Mouse (Mus musculus): ENCODE results near the gene Fam83e. TPM values are rescaled to one million over a fixed set of nuclear protein-coding genes. Genes with fewer than 3 reads are reported as not detected.
A peak's percentile ranks its signal among the peaks of the same experiment; 100 is the strongest.

Fam83e gene
- polyA plus RNA-seq (2014; fragmentation: Nextera tagmentation; extraction: Ambion mirVana), result 0.80 and 1.2 TPM in 2 replicates

DNA sequence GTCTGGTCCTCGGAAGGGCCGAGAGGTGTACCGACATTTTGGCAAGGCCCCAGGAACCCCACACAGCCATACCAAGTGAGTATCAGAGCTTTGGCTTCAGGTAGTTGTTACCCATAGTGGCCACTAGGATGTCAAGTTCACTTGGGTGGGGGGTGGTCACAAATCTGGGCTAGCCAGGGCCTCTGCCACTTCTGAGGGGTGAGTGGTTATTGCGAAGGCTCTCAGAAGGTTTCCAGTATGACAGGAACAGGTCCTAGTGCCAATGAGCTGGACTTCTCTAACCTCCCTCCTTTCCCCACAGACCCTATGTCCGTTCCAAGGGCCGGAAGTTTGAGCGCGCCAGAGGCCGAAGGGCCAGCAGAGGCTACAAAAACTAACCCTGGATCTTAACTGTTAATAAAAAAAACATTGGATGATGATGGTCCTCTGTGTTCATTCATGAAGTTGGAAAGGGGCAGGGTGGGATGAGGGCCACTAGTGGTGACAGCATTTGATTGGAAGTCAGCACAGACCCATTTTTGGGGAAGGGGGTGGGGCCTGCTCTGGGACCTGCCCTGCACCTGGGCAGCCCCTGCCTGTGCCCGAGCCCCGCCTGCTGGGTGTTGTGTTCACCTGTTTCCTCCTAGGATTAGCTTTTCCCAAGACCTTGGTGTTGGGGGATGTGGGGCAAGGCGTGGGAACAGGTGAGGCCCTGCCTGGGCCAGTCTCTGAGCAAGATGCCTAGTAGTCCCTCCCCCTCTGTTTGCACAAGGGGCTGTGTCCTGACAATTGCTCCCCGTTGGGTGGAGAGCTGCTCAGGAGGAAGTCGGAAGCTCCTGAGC lies at the start of gene Fam83e:
Gene Fam83e, plus strand, starts transcription at position 800 of the 821 bp plus-strand sequence.
- no peak within 1 kb of the TSS for H3K9ac ChIP-seq (ENCODE audit: low read length)
- WGBS, result 81% methylated on average over 13 of the region's 14 CpGs
- peak; percentile 54 for DNase-seq (ENCODE audit: low spot score)
- ATAC-seq (replicated peaks; ENCODE audit: low FRiP score), result no peak
- H3K27ac ChIP-seq (ENCODE audit: low read depth, low read length), result no peak within 1 kb of the TSS
- H3K36me3 ChIP-seq (ENCODE audit: control insufficient read depth, insufficient read depth, low read length), result peaks cover 24% of the 10 kb centered on the region
- no peak within 1 kb of the TSS for H3K4me2 ChIP-seq (ENCODE audit: low read depth, low read length, severe bottlenecking)
- no peaks in the 10 kb centered on the region for H3K27me3 ChIP-seq (ENCODE audit: control insufficient read depth, insufficient read depth, low read length)
- peaks cover 18% of the 10 kb centered on the region for H3K4me1 ChIP-seq (replicated peaks; ENCODE audit: control insufficient read depth, insufficient read depth, low read length)
- no peaks in the 10 kb centered on the region for H3K9me3 ChIP-seq (ENCODE audit: control insufficient read depth, low read length)
- no peak within 1 kb of the TSS for H3K4me3 ChIP-seq (ENCODE audit: low read depth, low read length)

DNA sequence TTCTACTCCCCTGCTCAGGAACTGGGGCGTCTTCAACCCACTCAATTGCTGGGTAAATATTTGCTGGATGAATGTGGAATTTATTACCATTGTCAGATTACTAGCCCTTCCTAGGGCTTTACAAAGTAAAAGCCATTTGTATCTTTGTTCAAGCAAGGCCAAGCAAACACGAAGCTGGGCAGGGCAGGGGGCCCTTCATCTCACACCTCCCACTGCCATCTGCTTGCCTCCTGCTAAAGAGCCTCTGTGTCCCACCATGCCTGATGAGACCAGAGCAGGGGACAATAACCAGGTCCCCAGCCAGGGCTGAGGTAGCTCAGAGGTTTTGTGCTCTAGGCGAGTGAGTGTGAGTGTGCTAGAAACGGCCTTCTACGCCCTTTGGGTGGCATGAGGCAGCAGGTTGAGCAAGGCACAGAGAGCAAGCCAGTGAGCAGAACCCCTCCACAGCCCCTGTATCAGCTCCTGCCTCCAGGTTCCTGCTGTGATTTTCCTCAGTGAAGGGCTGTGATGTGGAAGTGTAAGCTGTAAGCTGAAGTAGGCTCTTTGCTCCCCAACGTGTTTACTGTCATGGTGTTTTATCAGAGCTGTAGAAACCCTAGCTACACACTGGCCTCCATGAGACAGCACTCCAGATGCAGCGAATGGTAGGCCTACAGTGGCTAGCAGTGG lies 43.3 kb upstream of the Fam83e start:
- no peaks in the 10 kb centered on the region for H3K9me3 ChIP-seq (ENCODE audit: control insufficient read depth, low read length)
- H3K36me3 ChIP-seq (ENCODE audit: control insufficient read depth, insufficient read depth, low read length), result no peaks in the 10 kb centered on the region
- ATAC-seq (replicated peaks; ENCODE audit: low FRiP score), result no peak
- WGBS, result 85% methylated on average over 7 of the region's 7 CpGs
- no peaks in the 10 kb centered on the region; the same call in 1 of the 2 replicates for H3K4me1 ChIP-seq (replicated peaks; ENCODE audit: control insufficient read depth, insufficient read depth, low read length)
- no peak overlapping the region for H3K9ac ChIP-seq (ENCODE audit: low read length)
- no peaks in the 10 kb centered on the region for H3K27me3 ChIP-seq (ENCODE audit: control insufficient read depth, insufficient read depth, low read length)
- no peak overlapping the region for H3K27ac ChIP-seq (ENCODE audit: low read depth, low read length)
- DNase-seq (ENCODE audit: low spot score), result no peak
- no peak overlapping the region for H3K4me2 ChIP-seq (ENCODE audit: low read depth, low read length, severe bottlenecking)
- no peak overlapping the region for H3K4me3 ChIP-seq (ENCODE audit: low read depth, low read length)

- H3K36me3 ChIP-seq (ENCODE audit: control insufficient read depth, insufficient read depth, low read length), result no peaks in the 10 kb centered on the region
- DNase-seq (ENCODE audit: low spot score), result no peak
- H3K4me3 ChIP-seq (ENCODE audit: low read depth, low read length), result no peak overlapping the region
- no peaks in the 10 kb centered on the region; the same call in 1 of the 2 replicates for H3K4me1 ChIP-seq (replicated peaks; ENCODE audit: control insufficient read depth, insufficient read depth, low read length)
- no peak overlapping the region for H3K4me2 ChIP-seq (ENCODE audit: low read depth, low read length, severe bottlenecking)
- H3K9ac ChIP-seq (ENCODE audit: low read length), result no peak overlapping the region
- 89% methylated on average over 14 of the region's 14 CpGs for WGBS
- H3K27ac ChIP-seq (ENCODE audit: low read depth, low read length), result no peak overlapping the region
- ATAC-seq (replicated peaks; ENCODE audit: low FRiP score), result no peak
- H3K9me3 ChIP-seq (ENCODE audit: control insufficient read depth, low read length), result no peaks in the 10 kb centered on the region
- H3K27me3 ChIP-seq (ENCODE audit: control insufficient read depth, insufficient read depth, low read length), result no peaks in the 10 kb centered on the region
These were observed 42.5 kb upstream of the Fam83e start for GRCm38 (mm10) chr7:45678513-45678912.

DNA sequence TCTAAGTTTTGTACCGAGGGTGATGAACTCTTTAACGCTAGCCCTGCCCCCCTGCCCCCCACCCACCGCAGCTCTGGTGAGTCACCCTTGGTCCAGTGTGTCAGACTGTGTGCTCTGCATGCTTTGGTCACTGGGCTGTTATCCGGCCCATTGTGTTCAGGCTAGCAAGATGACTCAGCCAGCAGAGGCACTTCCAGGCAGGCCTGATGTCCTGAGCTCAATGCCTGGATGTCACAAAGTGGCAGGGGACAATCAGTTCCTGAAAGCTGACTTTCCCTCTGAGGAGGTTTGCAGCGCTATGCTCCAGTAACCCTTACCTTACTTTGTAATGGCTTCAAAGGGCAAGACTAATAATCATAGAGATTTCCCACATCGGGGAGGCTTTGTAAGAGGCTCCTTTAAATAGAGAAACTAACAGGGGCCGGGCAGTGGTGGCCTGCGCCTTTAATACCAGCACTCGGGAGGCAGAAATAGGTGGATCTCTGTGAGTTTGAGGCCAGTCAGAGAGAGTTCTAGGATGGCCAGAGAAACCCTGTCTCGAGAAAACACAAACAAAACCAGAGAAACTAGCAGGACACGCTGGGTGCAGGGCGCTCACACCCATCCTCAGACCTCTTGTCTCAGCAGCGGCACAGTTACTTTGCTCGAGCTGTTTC lies 40.9 kb upstream of the Fam83e start:
- no peak for DNase-seq (ENCODE audit: low spot score)
- H3K27ac ChIP-seq (ENCODE audit: low read depth, low read length), result no peak overlapping the region
- H3K4me3 ChIP-seq (ENCODE audit: low read depth, low read length), result no peak overlapping the region
- H3K4me2 ChIP-seq (ENCODE audit: low read depth, low read length, severe bottlenecking), result no peak overlapping the region
- H3K27me3 ChIP-seq (ENCODE audit: control insufficient read depth, insufficient read depth, low read length), result no peaks in the 10 kb centered on the region
- no peak overlapping the region for H3K9ac ChIP-seq (ENCODE audit: low read length)
- no peaks in the 10 kb centered on the region; the same call in 1 of the 2 replicates for H3K4me1 ChIP-seq (replicated peaks; ENCODE audit: control insufficient read depth, insufficient read depth, low read length)
- ATAC-seq (replicated peaks; ENCODE audit: low FRiP score), result no peak
- WGBS, result 65% methylated on average over 14 of the region's 14 CpGs
- no peaks in the 10 kb centered on the region for H3K36me3 ChIP-seq (ENCODE audit: control insufficient read depth, insufficient read depth, low read length)
- no peaks in the 10 kb centered on the region for H3K9me3 ChIP-seq (ENCODE audit: control insufficient read depth, low read length)

DNA sequence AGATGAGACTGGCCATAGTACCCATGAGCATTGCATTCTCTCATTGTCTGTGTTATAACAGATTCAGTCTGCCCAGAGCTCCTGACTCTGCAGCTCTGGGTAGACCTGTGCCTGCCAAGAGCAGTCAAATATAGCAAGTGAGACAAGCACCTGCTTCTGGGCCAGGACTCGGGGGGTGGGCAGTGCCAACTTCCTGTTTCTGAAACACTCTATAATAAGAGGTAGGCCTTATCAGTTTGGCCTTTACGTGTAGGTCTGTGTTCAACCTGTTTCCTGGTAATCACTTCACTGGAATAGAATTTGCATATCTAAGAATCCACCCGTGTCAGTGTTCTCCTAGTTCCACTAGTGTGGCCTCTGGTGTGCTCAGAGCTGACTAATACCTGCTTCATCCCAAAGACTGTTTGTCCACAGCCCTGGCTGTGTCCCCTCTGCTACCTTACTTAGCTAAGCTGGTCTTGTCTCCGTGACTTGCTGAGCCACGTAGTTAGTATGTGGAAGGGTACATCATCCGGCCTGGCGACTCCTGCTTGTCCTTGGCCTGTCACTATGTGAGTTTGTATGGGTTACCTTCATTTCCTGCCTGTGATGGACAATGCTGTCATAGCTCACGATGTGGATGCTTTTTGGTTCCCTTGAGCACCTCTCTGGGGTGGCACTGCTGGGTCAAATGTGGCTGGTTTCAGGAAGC lies 39.8 kb upstream of the Fam83e start:
- no peak for DNase-seq (ENCODE audit: low spot score)
- WGBS, result 87% methylated on average over 8 of the region's 8 CpGs

GRCm38 (mm10) chr7:45682144-45683126 lies 38.6 kb upstream of the Fam83e start:
- H3K27ac ChIP-seq (ENCODE audit: low read depth, low read length), result no peak overlapping the region
- H3K36me3 ChIP-seq (ENCODE audit: control insufficient read depth, insufficient read depth, low read length), result no peaks in the 10 kb centered on the region
- H3K9me3 ChIP-seq (ENCODE audit: control insufficient read depth, low read length), result no peaks in the 10 kb centered on the region
- ATAC-seq (replicated peaks; ENCODE audit: low FRiP score), result peak; percentile 87
- peak overlapping the region; percentile 26; the same call in 1 of the 2 replicates for H3K4me2 ChIP-seq (ENCODE audit: low read depth, low read length, severe bottlenecking)
- DNase-seq (ENCODE audit: low spot score), result peak; percentile 95
- H3K4me3 ChIP-seq (ENCODE audit: low read depth, low read length), result peak overlapping the region; percentile 11; the same call in 1 of the 2 replicates
- WGBS, result 31% methylated on average over 14 of the region's 14 CpGs
- H3K4me1 ChIP-seq (replicated peaks; ENCODE audit: control insufficient read depth, insufficient read depth, low read length), result no peaks in the 10 kb centered on the region; the same call in 1 of the 2 replicates
- H3K9ac ChIP-seq (ENCODE audit: low read length), result peak overlapping the region; percentile 54
- no peaks in the 10 kb centered on the region for H3K27me3 ChIP-seq (ENCODE audit: control insufficient read depth, insufficient read depth, low read length)

More for the DNA sequence above, 39.8 kb upstream of the Fam83e start:
- Histone ChIP-seq H3K36me3 (ENCODE audit: control insufficient read depth, insufficient read depth, low read length) (no peaks in the 10 kb centered on the region), H3K27ac (ENCODE audit: low read depth, low read length) (no peak overlapping the region), H3K4me2 (ENCODE audit: low read depth, low read length, severe bottlenecking) (no peak overlapping the region), H3K9ac (ENCODE audit: low read length) (no peak overlapping the region), H3K9me3 (ENCODE audit: control insufficient read depth, low read length) (no peaks in the 10 kb centered on the region), H3K4me3 (ENCODE audit: low read depth, low read length) (no peak overlapping the region), H3K4me1 (replicated peaks; ENCODE audit: control insufficient read depth, insufficient read depth, low read length) (no peaks in the 10 kb centered on the region; the same call in 1 of the 2 replicates), H3K27me3 (ENCODE audit: control insufficient read depth, insufficient read depth, low read length) (no peaks in the 10 kb centered on the region)
- no peak for ATAC-seq (replicated peaks; ENCODE audit: low FRiP score)

DNA sequence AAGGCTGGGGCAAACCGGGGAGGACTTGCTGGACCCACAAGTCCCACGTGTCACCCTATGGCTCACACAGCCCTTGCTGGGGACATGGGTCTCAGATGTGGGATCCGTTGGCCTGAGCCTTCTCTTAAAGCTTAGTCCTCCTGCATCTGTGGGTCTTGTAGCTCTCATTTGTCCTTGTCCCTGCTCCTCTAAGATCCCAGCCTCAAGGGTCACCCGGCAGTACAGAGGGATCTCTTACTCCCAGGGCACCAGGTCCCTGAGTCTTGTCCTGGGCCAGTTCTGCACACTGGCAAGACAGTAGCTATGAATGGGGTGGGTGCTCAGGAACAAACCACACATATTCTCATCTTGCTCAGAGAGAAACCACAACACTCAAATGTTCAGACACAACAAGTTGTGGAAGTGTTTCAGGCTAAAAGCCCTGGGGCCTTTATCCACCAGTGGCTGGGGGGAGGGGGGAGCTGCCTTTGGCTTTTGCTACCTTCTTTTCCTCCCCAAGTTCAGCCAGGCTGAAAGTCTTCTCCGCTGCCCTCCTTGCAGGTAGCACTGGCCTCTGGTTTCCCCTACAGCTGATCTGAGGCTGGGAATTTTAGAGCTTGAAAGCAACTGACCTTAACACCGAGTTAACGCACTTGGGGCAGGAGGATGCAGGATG lies 37.5 kb upstream of the Fam83e start, which contains the start of gene Ntn5:
Gene Ntn5, plus strand, starts transcription at position 627 of the 655 bp plus-strand sequence.
- Histone ChIP-seq H3K36me3 (ENCODE audit: control insufficient read depth, insufficient read depth, low read length) (no peaks in the 10 kb centered on the region), H3K9ac (ENCODE audit: low read length) (peak within 1 kb of the TSS; percentile 20; the same call in 1 of the 2 replicates), H3K4me1 (replicated peaks; ENCODE audit: control insufficient read depth, insufficient read depth, low read length) (no peaks in the 10 kb centered on the region; the same call in 1 of the 2 replicates), H3K4me3 (ENCODE audit: low read depth, low read length) (no peak within 1 kb of the TSS), H3K4me2 (ENCODE audit: low read depth, low read length, severe bottlenecking) (peak within 1 kb of the TSS; percentile 26; the same call in 1 of the 2 replicates), H3K27ac (ENCODE audit: low read depth, low read length) (no peak within 1 kb of the TSS), H3K27me3 (ENCODE audit: control insufficient read depth, insufficient read depth, low read length) (no peaks in the 10 kb centered on the region), H3K9me3 (ENCODE audit: control insufficient read depth, low read length) (no peaks in the 10 kb centered on the region)
- WGBS, result 79% methylated on average over 7 of the region's 7 CpGs
- DNase-seq (ENCODE audit: low spot score) (no peak), ATAC-seq (replicated peaks; ENCODE audit: low FRiP score) (no peak)
